Mouse (Mus musculus) thymus, adult 2 months (tissue): ENCODE measurements around the gene Cabp1. TPM values are rescaled to one million over a fixed set of nuclear protein-coding genes. Genes with fewer than 3 reads are reported as not detected.

Source experiments
- DNase-seq: peaks from one replicate; pipeline ENCODE4 v3.0.0; 2021
- H3K27ac ChIP-seq: fragments of 200-500 bp; 2 replicates; pipeline ENCODE4 v1.5.1; 2012; ENCODE audit warnings: low read length, control low read depth; ENCODE audit not compliant: control insufficient read depth, insufficient read depth
- H3K27me3 ChIP-seq: fragments of 200-500 bp; 2 replicates; pipeline ENCODE4 v1.6.1; 2012; ENCODE audit warnings: mild to moderate bottlenecking, low read length, moderate library complexity, mixed read lengths; ENCODE audit not compliant: control insufficient read depth, insufficient read depth
- H3K36me3 ChIP-seq: fragments of 200-500 bp; 2 replicates; pipeline ENCODE4 v1.6.1; 2012; ENCODE audit warnings: mild to moderate bottlenecking, low read length, moderate library complexity; ENCODE audit not compliant: control insufficient read depth, insufficient read depth
- H3K4me1 ChIP-seq: fragments of 200-500 bp; replicated peaks from 2 replicates; pipeline ENCODE4 v1.6.1; 2012; ENCODE audit warnings: low read length; ENCODE audit not compliant: control insufficient read depth, insufficient read depth
- H3K4me3 ChIP-seq: fragments of 200-500 bp; 2 replicates; pipeline ENCODE4 v1.5.1; 2012; ENCODE audit warnings: mild to moderate bottlenecking, low read length, control low read depth, moderate library complexity; ENCODE audit not compliant: control insufficient read depth, insufficient read depth
- CTCF ChIP-seq: fragments of 200-500 bp; IDR thresholded peaks from 2 replicates; pipeline ENCODE4 v1.5.1; 2012; ENCODE audit warnings: mild to moderate bottlenecking, control low read depth, low read length, moderate library complexity, borderline replicate concordance; ENCODE audit not compliant: control insufficient read depth, poor library complexity, insufficient read depth; ENCODE audit errors: extremely low read depth
- POLR2A ChIP-seq: fragments of 200-500 bp; IDR thresholded peaks from 2 replicates; pipeline ENCODE4 v1.6.1; 2012; ENCODE audit warnings: mild to moderate bottlenecking, low read length, control low read depth, moderate library complexity; ENCODE audit not compliant: control insufficient read depth, poor library complexity, insufficient read depth; ENCODE audit errors: extremely low read depth
- WGBS: fragments of 180-500 bp; shearing (Covaris S2); methylation state at CpG from one replicate; pipeline ENCODE4 v1.1.7; 2018; 5-methylcytosine and 5-hydroxymethylcytosine counted together
- polyA plus RNA-seq: library from polyadenylated mRNA; depleted of rRNA; stranded (reverse); fragments of >200 nt; gene quantifications from 2 replicates; pipeline ENCODE4 v1.2.3, GENCODE M21; 2012

Cabp1 gene
- polyA plus RNA-seq, 1 experiment: 0.58 TPM

- no peak overlapping the region for H3K4me3 ChIP-seq
- no peaks in the 10 kb centered on the region for H3K4me1 ChIP-seq
- no peak for DNase-seq
- H3K27me3 ChIP-seq: no peaks in the 10 kb centered on the region; the same call in 1 of the 2 replicates
- H3K27ac ChIP-seq: no peak overlapping the region
- no peaks in the 10 kb centered on the region for H3K36me3 ChIP-seq
- TF ChIP-seq POLR2A: no peak
- TF ChIP-seq CTCF: no peak
- 76% methylated on average over 3 of the region's 3 CpGs for WGBS
Measured at GRCm38 (mm10) chr5:115222485-115222884, 28.3 kb upstream of the Cabp1 start.

- TF ChIP-seq POLR2A: no peak
- no peak for TF ChIP-seq CTCF
- no peaks in the 10 kb centered on the region; the same call in 1 of the 2 replicates for H3K27me3 ChIP-seq
- DNase-seq: no peak
- no peak overlapping the region for H3K4me3 ChIP-seq
- H3K27ac ChIP-seq: no peak overlapping the region
- H3K36me3 ChIP-seq: no peaks in the 10 kb centered on the region
- 50% methylated on average over 13 of the region's 13 CpGs for WGBS
- no peaks in the 10 kb centered on the region for H3K4me1 ChIP-seq
Measured at GRCm38 (mm10) chr5:115220931-115221640, 26.9 kb upstream of the Cabp1 start.

GRCm38 (mm10) chr5:115217998-115218397, 23.8 kb upstream of the Cabp1 start:
- 89% methylated on average over 12 of the region's 12 CpGs for WGBS
- H3K36me3 ChIP-seq: no peaks in the 10 kb centered on the region
- H3K27me3 ChIP-seq: peaks cover 2% of the 10 kb centered on the region; the same call in 1 of the 2 replicates
- no peaks in the 10 kb centered on the region for H3K4me1 ChIP-seq
- TF ChIP-seq POLR2A (no peak), CTCF (no peak)
- no peak overlapping the region for H3K4me3 ChIP-seq
- no peak for DNase-seq
- no peak overlapping the region for H3K27ac ChIP-seq

GRCm38 (mm10) chr5:115215273-115216185, 21.3 kb upstream of the Cabp1 start:
- Histone ChIP-seq H3K4me1 (no peaks in the 10 kb centered on the region), H3K27ac (no peak overlapping the region), H3K36me3 (no peaks in the 10 kb centered on the region), H3K27me3 (peaks cover 2% of the 10 kb centered on the region; the same call in 1 of the 2 replicates), H3K4me3 (no peak overlapping the region)
- WGBS: 38% methylated on average over 27 of the region's 27 CpGs
- no peak for TF ChIP-seq POLR2A
- no peak for TF ChIP-seq CTCF
- DNase-seq: no peak

- TF ChIP-seq POLR2A (no peak), CTCF (no peak)
- Histone ChIP-seq H3K27ac (no peak overlapping the region), H3K27me3 (peaks cover 2% of the 10 kb centered on the region; the same call in 1 of the 2 replicates), H3K4me1 (no peaks in the 10 kb centered on the region), H3K36me3 (no peaks in the 10 kb centered on the region), H3K4me3 (no peak overlapping the region)
- 5% methylated on average over 17 of the region's 17 CpGs for WGBS
- no peak for DNase-seq
Measured at GRCm38 (mm10) chr5:115214864-115215263, 20.7 kb upstream of the Cabp1 start.

- WGBS: 78% methylated on average over 4 of the region's 4 CpGs
- H3K4me1 ChIP-seq: no peaks in the 10 kb centered on the region
- H3K36me3 ChIP-seq: no peaks in the 10 kb centered on the region
- H3K27ac ChIP-seq: no peak overlapping the region
- no peak for DNase-seq
- no peak for TF ChIP-seq CTCF
- TF ChIP-seq POLR2A: no peak
- H3K4me3 ChIP-seq: no peak overlapping the region
- H3K27me3 ChIP-seq: peaks cover 2% of the 10 kb centered on the region; the same call in 1 of the 2 replicates
Measured at GRCm38 (mm10) chr5:115212861-115213260, 18.7 kb upstream of the Cabp1 start.
